Mouse (Mus musculus): Measurements from ENCODE around the gene Edem3.
"Not testable (repeated sequence)": the region's sequence is repeated elsewhere in the genome, so short reads cannot be mapped to it uniquely, and the experiment has no call there.

Edem3 gene

DNA sequence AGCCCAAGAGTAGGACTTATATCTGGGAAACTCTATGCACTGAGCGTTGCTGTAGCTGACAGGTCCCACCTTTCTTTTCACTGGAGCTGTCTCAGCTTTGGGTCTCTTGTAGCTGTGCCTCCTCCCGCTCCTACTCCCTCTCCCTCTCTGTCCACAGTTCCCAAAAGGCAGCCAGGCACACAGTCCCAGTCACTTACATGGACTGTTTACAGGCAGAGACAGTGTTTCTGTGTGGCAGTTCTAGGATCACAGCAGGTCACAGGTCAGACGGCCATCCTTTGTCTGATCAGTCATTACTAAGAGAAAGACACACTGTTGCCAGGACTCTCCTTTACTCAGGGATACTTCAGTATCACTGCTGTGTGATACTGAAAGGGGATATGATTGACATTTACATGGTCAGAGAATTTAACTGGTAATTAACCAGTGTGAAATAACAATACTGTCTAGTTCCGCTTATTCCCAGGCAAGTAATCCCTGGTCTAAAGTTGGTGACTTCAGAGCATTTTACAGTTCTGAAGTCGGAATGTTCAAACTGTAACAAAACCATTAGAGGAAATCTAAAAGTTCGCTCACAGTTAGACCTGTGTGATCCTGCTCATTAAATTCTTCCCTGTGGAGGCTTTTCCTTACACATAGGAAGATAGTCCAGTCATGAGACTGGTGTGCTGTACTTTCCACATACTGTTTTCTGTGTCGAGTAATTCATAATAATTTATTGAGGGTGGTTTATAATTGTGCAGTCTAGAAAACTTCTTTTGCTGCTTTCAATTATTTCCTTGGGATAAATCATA, 55.7 kb downstream of the Edem3 start:
- DNase-seq (ENCODE audit: low spot score in 2 of 2), result no peak

DNA sequence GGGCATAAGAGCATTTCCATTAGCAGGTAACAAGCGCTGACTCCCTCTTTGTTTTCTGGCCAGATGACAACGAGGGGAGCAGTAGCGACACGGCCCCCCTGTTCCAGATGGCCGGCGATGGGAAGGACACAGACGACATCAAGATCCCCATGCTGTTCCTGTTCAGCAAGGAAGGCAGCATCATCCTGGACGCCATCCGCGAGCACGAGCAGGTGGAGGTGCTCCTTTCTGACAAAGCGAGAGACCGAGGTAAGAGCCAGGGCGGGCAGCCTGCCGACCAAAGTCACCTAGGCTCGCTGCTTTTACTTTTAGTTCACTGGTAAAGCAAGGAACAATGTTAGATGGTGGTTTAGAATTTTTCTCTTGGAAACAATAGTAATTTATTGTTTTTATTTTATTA, 56.3 kb downstream of the Edem3 start:
- DNase-seq (ENCODE audit: low spot score in 2 of 2), result no peak

DNA sequence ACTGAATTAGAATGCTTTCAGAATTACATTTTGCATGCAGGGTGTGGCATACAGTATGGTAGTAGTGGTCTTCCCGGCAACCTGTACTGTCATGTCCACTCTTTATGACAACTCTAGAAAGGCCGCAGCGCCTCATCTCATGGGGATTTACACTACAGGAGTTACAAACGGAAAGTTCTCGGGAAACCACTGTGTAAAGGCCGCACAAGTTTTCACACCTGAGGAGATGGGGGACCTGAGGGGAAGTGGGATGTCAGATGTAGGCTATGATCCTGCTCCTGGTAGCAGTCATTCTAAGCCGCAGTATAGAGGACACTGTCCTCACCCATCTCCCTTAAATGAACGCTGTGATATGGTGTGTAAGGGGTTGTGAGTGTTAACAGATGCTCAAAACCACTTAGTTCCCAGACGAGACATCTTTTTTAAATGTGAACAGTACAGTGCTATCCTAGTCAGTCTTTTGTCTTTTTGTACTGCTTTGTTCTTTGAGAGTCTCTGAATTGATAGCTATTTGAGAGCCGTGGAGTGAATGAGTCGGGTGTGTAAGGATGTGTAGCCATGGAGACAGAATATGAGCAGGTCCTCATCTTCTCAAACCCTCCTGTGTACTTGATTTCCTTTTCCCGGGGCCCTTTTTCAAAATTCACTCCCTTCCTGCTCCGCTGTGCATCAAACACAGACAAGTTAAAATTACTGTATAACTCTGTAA, 57.0 kb downstream of the Edem3 start:
- no peak for DNase-seq (ENCODE audit: low spot score in 2 of 2)

DNA sequence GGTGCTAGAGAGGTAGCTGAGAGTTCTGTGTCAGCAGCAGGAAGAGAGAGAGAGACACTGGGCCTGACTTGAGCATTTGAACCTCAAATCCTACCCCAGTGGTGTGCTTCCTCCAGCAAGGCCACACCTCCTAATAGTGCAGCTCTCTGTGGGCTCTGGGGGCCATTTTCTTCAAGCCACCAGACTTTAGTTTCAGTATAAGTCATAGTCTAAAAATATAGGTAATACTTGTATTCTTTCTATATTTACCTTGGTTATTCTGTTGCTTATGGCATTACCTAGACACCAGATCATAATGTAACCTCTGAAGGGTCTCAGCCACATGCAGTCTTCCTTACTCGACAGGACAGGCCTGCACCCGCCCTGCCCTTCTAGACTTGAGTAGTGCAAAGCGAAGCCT, 60.9 kb downstream of the Edem3 start:
- DNase-seq (ENCODE audit: low spot score in 2 of 2), result no peak

DNA sequence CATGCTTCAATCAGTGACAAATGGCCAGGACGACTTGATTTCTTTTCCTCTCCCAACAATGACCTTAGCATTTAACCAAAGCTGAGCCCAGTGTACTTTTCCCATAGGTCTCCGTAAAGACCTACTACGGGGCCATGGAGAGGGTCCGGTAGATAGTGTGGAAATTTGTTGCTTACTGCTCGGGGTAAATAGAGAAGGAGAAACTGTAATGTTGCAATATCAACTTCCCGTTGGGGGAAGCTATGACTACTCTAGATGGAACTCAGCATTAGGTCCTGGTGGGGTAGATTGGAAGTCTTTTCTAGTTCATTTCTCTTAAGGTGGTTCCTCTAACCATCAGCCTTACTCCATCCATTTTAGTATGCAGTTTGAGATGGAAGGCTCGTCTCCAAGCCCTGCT, 64.0 kb downstream of the Edem3 start:
- DNase-seq (ENCODE audit: low spot score in 2 of 2), result no peak

- peak; percentile 38 to 68 for DNase-seq (ENCODE audit: low spot score in 2 of 2)
Observed at GRCm38 (mm10) chr1:151820457-151820856, 65.3 kb downstream of the Edem3 start.

DNA sequence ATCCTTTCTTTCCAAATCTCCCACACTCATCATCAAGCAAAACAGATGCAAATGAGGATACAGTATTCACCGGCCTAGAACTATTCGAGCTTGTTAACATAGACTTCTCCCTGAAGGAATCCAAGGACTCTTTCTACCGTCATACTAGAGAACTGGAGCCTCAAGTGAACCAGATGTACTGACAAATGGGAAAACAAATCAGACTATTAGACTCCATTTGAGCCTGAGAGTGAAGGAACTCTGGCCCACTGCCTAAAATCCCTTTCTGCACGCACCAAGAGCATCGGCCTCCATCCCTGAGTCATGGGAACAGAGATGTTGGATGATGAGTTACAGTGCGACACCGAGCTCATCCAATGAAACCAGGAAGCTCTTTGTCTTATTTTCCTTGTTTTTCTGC, 69.9 kb downstream of the Edem3 start:
- DNase-seq (ENCODE audit: low spot score in 2 of 2), result no peak

DNA sequence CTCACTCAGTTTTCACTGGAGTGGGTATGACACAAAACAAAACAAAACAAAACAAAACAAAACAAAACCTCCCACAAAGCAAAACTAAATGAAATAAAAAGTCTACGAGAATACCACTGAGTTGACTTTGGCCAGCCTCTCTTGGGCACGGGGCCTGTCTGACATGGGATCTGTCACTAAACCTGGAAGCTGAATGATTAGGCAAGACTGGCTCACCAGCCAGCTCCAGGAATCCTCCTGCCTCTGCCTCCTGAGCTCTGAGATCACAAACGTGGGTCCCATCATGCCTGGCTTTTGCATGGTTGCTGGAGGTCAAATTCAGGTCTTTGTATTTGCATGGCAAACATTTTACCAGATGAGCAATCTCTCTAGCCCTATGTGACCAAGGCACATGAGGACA, 76.6 kb downstream of the Edem3 start:
- DNase-seq (ENCODE audit: low spot score in 2 of 2), result no peak

- no peak for DNase-seq (ENCODE audit: low spot score in 2 of 2)
Observed at GRCm38 (mm10) chr1:151835261-151835660, 80.1 kb downstream of the Edem3 start.

DNA sequence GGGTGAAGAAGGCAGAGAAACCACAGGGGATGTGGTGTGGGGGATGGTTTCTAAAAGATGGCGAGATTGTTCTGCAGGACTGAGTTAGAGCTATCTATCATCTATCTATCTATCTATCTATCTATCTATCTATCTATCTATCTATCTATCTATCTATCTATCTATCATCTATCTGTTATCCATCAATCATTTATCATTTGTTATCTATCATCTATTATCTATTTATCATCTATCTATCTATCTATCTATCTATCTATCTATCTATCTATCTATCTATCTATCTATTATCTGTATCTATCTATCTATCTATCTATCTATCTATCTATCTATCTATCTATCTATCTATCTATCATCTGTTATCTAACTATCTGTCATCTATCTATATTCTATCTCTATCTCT, 85.2 kb downstream of the Edem3 start:
- DNase-seq (ENCODE audit: low spot score in 2 of 2), result not testable (repeated sequence)

GRCm38 (mm10) chr1:151845252-151845832, 90.2 kb downstream of the Edem3 start:
- DNase-seq (ENCODE audit: low spot score in 2 of 2), result no peak

- no peak for DNase-seq (ENCODE audit: low spot score in 2 of 2)
Observed at GRCm38 (mm10) chr1:151845926-151846782, 91.0 kb downstream of the Edem3 start.

- DNase-seq (ENCODE audit: low spot score in 2 of 2), result no peak
Observed at GRCm38 (mm10) chr1:151848286-151848685, 93.1 kb downstream of the Edem3 start.

- no peak for DNase-seq (ENCODE audit: low spot score in 2 of 2)
Observed at GRCm38 (mm10) chr1:151849993-151850608, 94.9 kb downstream of the Edem3 start.

DNA sequence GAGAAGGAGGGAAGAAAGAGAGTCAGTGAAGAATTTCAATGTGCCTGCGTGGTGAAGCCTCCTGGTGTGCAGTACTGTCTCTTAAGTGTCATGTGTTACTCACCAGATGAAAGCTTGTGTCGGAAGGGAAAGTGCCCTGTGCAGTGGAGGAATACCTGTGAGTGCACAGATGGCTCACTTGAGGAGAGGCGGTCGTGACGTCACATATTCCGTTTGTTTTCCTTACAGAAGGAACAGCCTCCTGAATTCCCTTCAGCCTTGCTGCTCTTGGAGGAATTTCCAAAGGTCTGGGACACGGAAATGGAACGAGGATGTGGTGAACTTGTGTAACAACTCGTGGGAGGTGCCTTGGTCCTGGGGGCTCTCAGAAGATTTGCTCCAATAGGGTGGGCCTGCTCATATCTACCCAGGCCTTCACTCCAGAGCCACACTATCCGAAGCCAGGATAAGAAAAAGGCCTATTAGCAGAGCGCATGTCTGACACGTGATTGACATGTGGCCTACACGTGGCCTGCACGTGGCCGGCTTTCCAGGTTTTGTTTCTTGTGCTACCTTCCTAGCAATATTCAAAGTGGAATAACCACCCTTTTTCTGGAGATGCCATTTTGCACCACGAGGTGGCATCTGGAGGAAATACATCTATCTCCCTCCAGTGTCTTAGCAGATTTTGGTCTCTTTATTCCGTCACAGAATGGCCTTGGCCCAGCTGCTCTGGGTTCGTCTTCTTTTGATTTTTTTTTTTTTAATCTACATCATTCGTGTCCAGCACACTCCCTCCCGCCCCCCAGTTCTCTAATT, 96.1 kb downstream of the Edem3 start:
- DNase-seq (ENCODE audit: low spot score in 2 of 2), result no peak

DNA sequence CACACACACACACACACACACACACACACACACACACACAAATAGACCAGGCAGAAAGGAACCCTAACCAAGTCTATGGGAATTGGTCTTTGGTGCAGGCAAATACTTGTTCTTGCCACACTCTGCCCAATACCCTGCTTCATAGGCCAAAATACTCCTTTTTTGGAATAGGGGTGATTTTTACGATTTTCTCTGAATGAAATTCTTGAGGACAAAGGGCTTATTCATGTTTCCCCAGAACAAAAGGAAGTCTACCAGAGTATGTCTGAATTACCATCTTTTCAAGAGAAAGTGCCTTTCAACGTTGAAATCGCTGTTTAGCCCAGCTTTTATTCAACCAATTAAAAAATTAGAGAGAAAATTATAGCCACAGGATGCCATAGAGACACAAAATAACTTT, 96.8 kb downstream of the Edem3 start:
- no peak for DNase-seq (ENCODE audit: low spot score in 2 of 2)

DNA sequence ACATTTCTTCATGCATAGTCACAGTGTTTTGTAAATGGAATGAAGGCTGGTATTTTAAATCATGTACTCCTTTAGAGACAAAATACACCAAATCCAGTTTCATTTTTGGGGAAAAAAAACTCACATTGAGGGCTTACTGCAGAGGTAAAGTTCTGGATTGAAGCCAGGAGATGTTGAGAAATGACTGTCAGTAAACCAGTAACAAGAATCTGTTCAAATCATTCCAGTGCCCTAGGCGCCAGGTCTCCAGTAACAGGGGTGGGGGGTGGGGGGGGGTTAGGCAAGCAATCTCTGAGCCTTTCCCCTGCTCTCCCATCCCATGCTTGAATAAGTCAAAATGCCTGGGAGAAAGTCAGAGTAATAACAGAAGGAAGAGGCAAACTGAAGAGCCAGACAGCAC, 100.4 kb downstream of the Edem3 start:
- DNase-seq (ENCODE audit: low spot score in 2 of 2), result no peak

GRCm38 (mm10) chr1:151858474-151858873, 103.3 kb downstream of the Edem3 start:
- no peak for DNase-seq (ENCODE audit: low spot score in 2 of 2)

GRCm38 (mm10) chr1:151861334-151861995, 106.3 kb downstream of the Edem3 start:
- no peak for DNase-seq (ENCODE audit: low spot score in 2 of 2)

DNA sequence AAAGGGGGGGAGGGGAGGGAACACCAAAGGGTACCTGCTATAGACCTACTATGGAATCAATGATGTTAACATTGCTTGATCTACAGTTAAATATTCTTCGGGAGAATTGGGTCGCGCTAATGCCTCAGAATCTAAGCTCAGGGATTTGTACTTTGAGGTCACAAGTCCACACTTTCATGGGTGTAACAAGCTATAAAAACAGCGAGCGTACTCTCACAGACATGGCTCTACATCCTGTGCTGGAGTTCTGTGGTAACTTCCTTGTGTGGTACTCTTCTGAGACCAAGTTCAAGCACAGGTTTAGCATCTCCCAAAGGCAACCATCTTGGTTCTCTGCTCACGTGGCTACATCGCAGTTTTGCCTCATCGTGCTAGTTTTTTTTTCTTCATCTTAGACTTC, 106.9 kb downstream of the Edem3 start:
- DNase-seq (ENCODE audit: low spot score in 2 of 2), result no peak
